Mouse (Mus musculus) MEL (cell line): Measurements from ENCODE around the gene Cpt1c. TPM values are rescaled to one million over a fixed set of nuclear protein-coding genes. Genes with fewer than 3 reads are reported as not detected.

ENCODE experiments used
- DNase-seq: peaks from one replicate; pipeline ENCODE4 v3.0.0; 2011; ENCODE audit warnings: low read depth, low spot score
- H3K27ac ChIP-seq: 2 replicates; pipeline ENCODE4 v1.5.1; 2012; ENCODE audit warnings: low read depth, mild to moderate bottlenecking, control low read depth, low read length, moderate library complexity; ENCODE audit not compliant: control insufficient read depth
- H3K27me3 ChIP-seq, 2 experiments: fragments of 150-350 bp in 1 of 2; sonication (generic) in 1 of 2; 2 replicates each; pipeline ENCODE4 v1.6.1; 2012; ENCODE audit warnings: low read length in 2 of 2, mild to moderate bottlenecking in 2 of 2, improper control_type of control experiment in 1 of 2, moderate library complexity in 1 of 2; ENCODE audit not compliant: insufficient read depth in 2 of 2, control insufficient read depth in 1 of 2
- H3K36me3 ChIP-seq, 2 experiments: 2 replicates each; pipeline ENCODE4 v1.6.1; 2012 to 2014; ENCODE audit warnings: low read length in 2 of 2, improper control_type of control experiment in 1 of 2, inconsistent platforms in 1 of 2, mild to moderate bottlenecking in 1 of 2; ENCODE audit not compliant: insufficient read depth in 2 of 2, control insufficient read depth in 1 of 2
- H3K4me1 ChIP-seq, 2 experiments: fragments of 150-350 bp in 1 of 2; sonication (generic) in 1 of 2; 2 replicates each; pipeline ENCODE4 v1.6.1; 2012; ENCODE audit warnings: low read length in 2 of 2, improper control_type of control experiment in 1 of 2, mild to moderate bottlenecking in 1 of 2; ENCODE audit not compliant: insufficient read depth in 2 of 2, control insufficient read depth in 1 of 2
- H3K4me3 ChIP-seq, 2 experiments: fragments of 150-350 bp in 1 of 2; sonication (generic) in 1 of 2; 2 replicates each; pipeline ENCODE4 v1.5.1; 2012; ENCODE audit warnings: low read depth in 2 of 2, low read length in 2 of 2, mild to moderate bottlenecking in 2 of 2, moderate library complexity in 2 of 2, control low read depth in 1 of 2, improper control_type of control experiment in 1 of 2; ENCODE audit not compliant: control insufficient read depth in 1 of 2, insufficient read depth in 1 of 2
- H3K79me2 ChIP-seq: 2 replicates; pipeline ENCODE4 v1.6.1; 2012; ENCODE audit warnings: mild to moderate bottlenecking, low read length, moderate library complexity; ENCODE audit not compliant: control insufficient read depth, poor library complexity, insufficient read depth
- H3K9ac ChIP-seq: 2 replicates; pipeline ENCODE4 v1.6.1; 2012; ENCODE audit warnings: low read depth, mild to moderate bottlenecking, control low read depth, low read length, moderate library complexity; ENCODE audit not compliant: control insufficient read depth, poor library complexity, severe bottlenecking
- H3K9me3 ChIP-seq: fragments of 150-350 bp; sonication (generic); replicated peaks from 2 replicates; pipeline ENCODE4 v1.6.1; 2012; ENCODE audit warnings: mild to moderate bottlenecking, low read length, improper control_type of control experiment, moderate library complexity; ENCODE audit not compliant: insufficient read depth
- BHLHE40 ChIP-seq: IDR thresholded peaks from 2 replicates; pipeline ENCODE4 v1.6.1; 2012; ENCODE audit warnings: low read depth, mild to moderate bottlenecking, inconsistent platforms, low read length, improper control_type of control experiment, borderline replicate concordance
- CHD2 ChIP-seq: IDR thresholded peaks from 2 replicates; pipeline ENCODE4 v1.6.1; 2011; ENCODE audit warnings: low read length, improper control_type of control experiment
- CTCF ChIP-seq, 3 experiments: IDR thresholded peaks in 2 of 3; conservative IDR thresholded peaks in 1 of 3; 2 replicates each; pipeline ENCODE4 v1.5.1; 2011 to 2012; ENCODE audit warnings: low read length in 3 of 3, low read depth in 2 of 3, mild to moderate bottlenecking in 2 of 3, improper control_type of control experiment in 1 of 3, inconsistent platforms in 1 of 3, mixed read lengths in 1 of 3, moderate library complexity in 1 of 3; ENCODE audit not compliant: control insufficient read depth in 1 of 3, insufficient read depth in 1 of 3, poor library complexity in 1 of 3, severe bottlenecking in 1 of 3
- E2F4 ChIP-seq: IDR thresholded peaks from 2 replicates; pipeline ENCODE4 v1.6.1; 2011; ENCODE audit warnings: low read depth, low read length, improper control_type of control experiment, borderline replicate concordance
- ELF1 ChIP-seq: IDR thresholded peaks from 2 replicates; pipeline ENCODE4 v1.6.1; 2014; ENCODE audit warnings: low read depth, mild to moderate bottlenecking, inconsistent platforms, low read length, improper control_type of control experiment, moderate library complexity
- ETS1 ChIP-seq: IDR thresholded peaks from 2 replicates; pipeline ENCODE4 v1.6.1; 2012; ENCODE audit warnings: low read depth, mild to moderate bottlenecking, inconsistent platforms, low read length, improper control_type of control experiment, moderate library complexity
- GABPA ChIP-seq: IDR thresholded peaks from 2 replicates; pipeline ENCODE4 v1.6.1; 2012; ENCODE audit warnings: low read depth, mild to moderate bottlenecking, inconsistent platforms, low read length, improper control_type of control experiment, moderate library complexity
- GATA1 ChIP-seq: IDR thresholded peaks from 2 replicates; pipeline ENCODE4 v1.6.1; 2011; ENCODE audit warnings: low read depth, low read length, improper control_type of control experiment
- KAT2A ChIP-seq: conservative IDR thresholded peaks from 2 replicates; pipeline ENCODE4 v1.6.1; 2012; ENCODE audit warnings: low read depth, low read length, improper control_type of control experiment, inconsistent platforms
- MAFK ChIP-seq: IDR thresholded peaks from 2 replicates; pipeline ENCODE4 v1.6.1; 2011; ENCODE audit warnings: low read depth, mild to moderate bottlenecking, low read length, improper control_type of control experiment, borderline replicate concordance
- MAZ ChIP-seq: IDR thresholded peaks from 2 replicates; pipeline ENCODE4 v1.6.1; 2012; ENCODE audit warnings: low read depth, mild to moderate bottlenecking, inconsistent platforms, low read length, improper control_type of control experiment
- MEF2A ChIP-seq: IDR thresholded peaks from 2 replicates; pipeline ENCODE4 v1.6.1; 2014; ENCODE audit warnings: low read depth, mild to moderate bottlenecking, inconsistent platforms, low read length, improper control_type of control experiment; ENCODE audit not compliant: poor library complexity, insufficient replicate concordance, severe bottlenecking; ENCODE audit errors: extremely low read depth
- MXI1 ChIP-seq: IDR thresholded peaks from 2 replicates; pipeline ENCODE4 v1.6.1; 2011; ENCODE audit warnings: mild to moderate bottlenecking, low read depth, low read length, improper control_type of control experiment
- MYB ChIP-seq: IDR thresholded peaks from 2 replicates; pipeline ENCODE4 v1.6.1; 2011; ENCODE audit warnings: mild to moderate bottlenecking, low read depth, low read length, improper control_type of control experiment
- MYC ChIP-seq: IDR thresholded peaks from 2 replicates; pipeline ENCODE4 v1.6.1; 2011; ENCODE audit warnings: low read depth, mild to moderate bottlenecking, low read length, improper control_type of control experiment, moderate library complexity
- NRF1 ChIP-seq: IDR thresholded peaks from 2 replicates; pipeline ENCODE4 v1.6.1; 2014; ENCODE audit warnings: low read depth, mild to moderate bottlenecking, inconsistent platforms, low read length, improper control_type of control experiment, moderate library complexity; ENCODE audit not compliant: poor library complexity, insufficient read depth, severe bottlenecking
- RAD21 ChIP-seq: IDR thresholded peaks from 2 replicates; pipeline ENCODE4 v1.6.1; 2011; ENCODE audit warnings: mild to moderate bottlenecking, low read depth, low read length, improper control_type of control experiment
- RCOR1 ChIP-seq: IDR thresholded peaks from 2 replicates; pipeline ENCODE4 v1.6.1; 2012; ENCODE audit warnings: low read depth, mild to moderate bottlenecking, inconsistent platforms, low read length, improper control_type of control experiment
- SMC3 ChIP-seq: IDR thresholded peaks from 2 replicates; pipeline ENCODE4 v1.6.1; 2011; ENCODE audit warnings: low read depth, low read length, improper control_type of control experiment
- TBP ChIP-seq: IDR thresholded peaks from 2 replicates; pipeline ENCODE4 v1.8.0; 2011; ENCODE audit warnings: low read depth, low read length, improper control_type of control experiment
- UBTF ChIP-seq: IDR thresholded peaks from 2 replicates; pipeline ENCODE4 v1.6.1; 2012; ENCODE audit warnings: low read depth, mild to moderate bottlenecking, inconsistent platforms, low read length, improper control_type of control experiment, moderate library complexity, borderline replicate concordance; ENCODE audit not compliant: insufficient read depth
- USF1 ChIP-seq: IDR thresholded peaks from 2 replicates; pipeline ENCODE4 v1.6.1; 2014; ENCODE audit warnings: low read depth, mild to moderate bottlenecking, inconsistent platforms, low read length, improper control_type of control experiment, moderate library complexity
- USF2 ChIP-seq, 2 experiments: IDR thresholded peaks; 2 replicates each; pipeline ENCODE4 v1.6.1; 2011 to 2012; ENCODE audit warnings: improper control_type of control experiment in 2 of 2, low read length in 2 of 2, borderline replicate concordance in 1 of 2, inconsistent platforms in 1 of 2, low read depth in 1 of 2, mild to moderate bottlenecking in 1 of 2; ENCODE audit not compliant: insufficient read depth in 1 of 2
- ZC3H11A ChIP-seq: IDR thresholded peaks from 2 replicates; pipeline ENCODE4 v1.6.1; 2012; ENCODE audit warnings: low read depth, mild to moderate bottlenecking, inconsistent platforms, low read length, improper control_type of control experiment
- ZKSCAN1 ChIP-seq: IDR thresholded peaks from 2 replicates; pipeline ENCODE4 v1.6.1; 2012; ENCODE audit warnings: low read depth, mild to moderate bottlenecking, inconsistent platforms, low read length, improper control_type of control experiment, moderate library complexity
- polyA plus RNA-seq, 2 experiments: library from polyadenylated mRNA; stranded (reverse) in 1 of 2; unstranded in 1 of 2; fragments of >175 nt in 1 of 2; fragments of >200 nt in 1 of 2; gene quantifications; 2 replicates each; pipeline versions ENCODE4 v1.2.1 to v1.2.4; 2012; ENCODE audit warnings: low replicate concordance in 2 of 2, low read depth in 1 of 2; ENCODE audit not compliant: insufficient read length in 2 of 2, insufficient read depth in 1 of 2, missing spikeins in 1 of 2
- total RNA-seq: library from RNA; depleted of rRNA; stranded (reverse); fragments of 300-350 nt; gene quantifications from 2 replicates; pipeline ENCODE4 v1.2.3, GENCODE M21; 2012

The Cpt1c gene
- total and polyA plus RNA-seq, 3 experiments: 0.35 to 0.81 TPM; not detected in 1

GRCm38 (mm10) chr7:44966638-44967037, 8.0 kb downstream of the Cpt1c start:
- DNase-seq: no peak
- no peak overlapping the region for H3K9ac ChIP-seq
- no peak overlapping the region for H3K27ac ChIP-seq
- H3K4me1 ChIP-seq: peaks cover 0 to 3% of the 10 kb centered on the region in 2 experiments; a peak in 1 of 4 replicates
- no peaks in the 10 kb centered on the region for H3K79me2 ChIP-seq
- no peaks in the 10 kb centered on the region for H3K27me3 ChIP-seq
- H3K4me3 ChIP-seq: no peak overlapping the region
- H3K36me3 ChIP-seq: no peaks in the 10 kb centered on the region
- H3K9me3 ChIP-seq: no peaks in the 10 kb centered on the region
- TF ChIP-seq ZC3H11A: no peak
- no peak for TF ChIP-seq USF2 (IDR thresholded peaks at IDR 0.05; ENCODE audit: borderline replicate concordance in 1 of 2, insufficient read depth in 1 of 2, low read depth in 1 of 2, low read length in 2 of 2)
- TF ChIP-seq, all 39 proteins: peak for 0

GRCm38 (mm10) chr7:44965975-44966374, 8.7 kb downstream of the Cpt1c start:
- Histone ChIP-seq H3K9ac (no peak overlapping the region), H3K79me2 (no peaks in the 10 kb centered on the region), H3K9me3 (no peaks in the 10 kb centered on the region), H3K4me1 (peaks cover 0 to 6% of the 10 kb centered on the region in 2 experiments; a peak in 1 of 4 replicates), H3K36me3 (no peaks in the 10 kb centered on the region), H3K27me3 (no peaks in the 10 kb centered on the region)
- TF ChIP-seq RCOR1 (no peak), MXI1 (0 out of 2 replicates have a peak, but pooled peaks have one; percentile 30), SMC3 (peak; percentile 34), CTCF (IDR thresholded peaks at IDR 0.05 in 2 of 3, conservative IDR thresholded peaks at IDR 0.05 in 1 of 3; ENCODE audit: control insufficient read depth in 1 of 3, insufficient read depth in 1 of 3, low read depth in 2 of 3, low read length in 3 of 3, poor library complexity in 1 of 3, severe bottlenecking in 1 of 3) (peak; percentile 21 to 66 (median 51); a peak in 5 of 6 replicates), USF1 (0 out of 2 replicates have a peak, but pooled peaks have one; percentile 28), MAFK (no peak), RAD21 (peak; percentile 32), GATA1 (no peak), ELF1 (no peak)
- TF ChIP-seq, all 39 proteins: peak for 5
- Histone ChIP-seq H3K27ac (no peak overlapping the region), H3K4me3 (no peak overlapping the region)
- peak; percentile 28 for DNase-seq

- Histone ChIP-seq H3K9ac (no peak overlapping the region), H3K9me3 (no peaks in the 10 kb centered on the region), H3K4me1 (peaks cover 0 to 4% of the 10 kb centered on the region in 2 experiments; a peak in 1 of 4 replicates), H3K36me3 (no peaks in the 10 kb centered on the region), H3K4me3 (no peak overlapping the region), H3K79me2 (no peaks in the 10 kb centered on the region), H3K27me3 (no peaks in the 10 kb centered on the region), H3K27ac (no peak overlapping the region)
- no peak for DNase-seq
- TF ChIP-seq CHD2 (no peak), USF1 (no peak), E2F4 (no peak), MYC (no peak), ZKSCAN1 (no peak), TBP (no peak), MYB (no peak), NRF1 (no peak), BHLHE40 (no peak), ETS1 (no peak), KAT2A (no peak), MAFK (no peak), GABPA (no peak), MEF2A (no peak), ELF1 (no peak), UBTF (no peak), MAZ (no peak)
Measured at GRCm38 (mm10) chr7:44964990-44965389, 9.7 kb downstream of the Cpt1c start.
